Mouse (Mus musculus): ENCODE results near the gene Prkd2.

GRCm38 (mm10) chr7:16812505-16812904 lies 30.2 kb upstream of the Prkd2 start:
- no peak for TF ChIP-seq POLR2A (IDR thresholded peaks at IDR 0.05; ENCODE audit: control insufficient read depth, extremely low read depth, insufficient read depth, low read length, poor library complexity)
- no peak for TF ChIP-seq CTCF (IDR thresholded peaks at IDR 0.05; ENCODE audit: borderline replicate concordance, control insufficient read depth, extremely low read depth, insufficient read depth, low read length, poor library complexity)
